Mouse (Mus musculus) liver, embryonic 12.5 days (tissue): ENCODE results near the gene Mrps36. TPM values are rescaled to one million over a fixed set of nuclear protein-coding genes. Genes with fewer than 3 reads are reported as not detected.
"Not testable (repeated sequence)": the region's sequence is repeated elsewhere in the genome, so short reads cannot be mapped to it uniquely, and the experiment has no call there.

Experiments used
- ATAC-seq: fragments of 200-750 bp; cut with Nextera tagmentation; 2 replicates; pipeline ENCODE4 v1.8.0; 2017; ENCODE audit warnings: moderate number of reproducible peaks, mild to moderate bottlenecking, moderate library complexity
- H3K27ac ChIP-seq: fragments of 300-500 bp; sonication (generic); 2 replicates; pipeline ENCODE4 v1.5.1; 2016; ENCODE audit warnings: mild to moderate bottlenecking
- H3K27me3 ChIP-seq: fragments of 300-500 bp; sonication (generic); replicated peaks from 2 replicates; pipeline ENCODE4 v1.6.1; 2016; ENCODE audit warnings: mild to moderate bottlenecking, moderate library complexity
- H3K36me3 ChIP-seq: fragments of 300-500 bp; sonication (generic); 2 replicates; pipeline ENCODE4 v1.6.1; 2016; ENCODE audit warnings: mild to moderate bottlenecking, moderate library complexity
- H3K4me1 ChIP-seq: fragments of 300-500 bp; sonication (generic); 2 replicates; pipeline ENCODE4 v1.6.1; 2016
- H3K4me2 ChIP-seq: fragments of 300-500 bp; sonication (generic); 2 replicates; pipeline ENCODE4 v1.6.1; 2016; ENCODE audit warnings: mild to moderate bottlenecking, moderate library complexity
- H3K4me3 ChIP-seq: fragments of 300-500 bp; sonication (generic); 2 replicates; pipeline ENCODE4 v1.5.1; 2016; ENCODE audit warnings: mild to moderate bottlenecking, moderate library complexity
- H3K9ac ChIP-seq: fragments of 300-500 bp; sonication (generic); 2 replicates; pipeline ENCODE4 v1.6.1; 2016; ENCODE audit warnings: mild to moderate bottlenecking, moderate library complexity
- H3K9me3 ChIP-seq: fragments of 300-500 bp; sonication (generic); replicated peaks from 2 replicates; pipeline ENCODE4 v1.6.1; 2016; ENCODE audit warnings: mild to moderate bottlenecking, moderate library complexity
- WGBS: fragments of 180-500 bp; shearing (Covaris S2); methylation state at CpG from one replicate; pipeline ENCODE4 v1.1.7; 2016; ENCODE audit not compliant: insufficient replicate concordance; 5-methylcytosine and 5-hydroxymethylcytosine counted together
- polyA plus RNA-seq: library from polyadenylated mRNA; unstranded; fragments of >200 nt; fragmentation: Nextera tagmentation; extraction: Ambion mirVana; gene quantifications from 2 replicates; pipeline ENCODE4 v1.2.1, GENCODE M21; 2016

The Mrps36 gene
- polyA plus RNA-seq = 174 and 179 TPM in 2 replicates

GRCm38 (mm10) chr13:100744036-100744744 is at the start of gene Mrps36:
TSS of gene Mrps36 (minus strand) at chr13:100744659.
- peak; percentile 90 for ATAC-seq
- peak within 1 kb of the TSS; percentile 79 for H3K4me2 ChIP-seq
- peak within 1 kb of the TSS; percentile 93 for H3K27ac ChIP-seq
- H3K36me3 ChIP-seq = peaks cover 13% of the 10 kb centered on the region
- peak within 1 kb of the TSS; percentile 85 for H3K4me3 ChIP-seq
- under 1% methylated on average over 52 of the region's 52 CpGs for WGBS
- peak within 1 kb of the TSS; percentile 86 for H3K9ac ChIP-seq
- H3K4me1 ChIP-seq = peaks cover 76% of the 10 kb centered on the region
- no peaks in the 10 kb centered on the region for H3K9me3 ChIP-seq
- no peaks in the 10 kb centered on the region for H3K27me3 ChIP-seq

GRCm38 (mm10) chr13:100789083-100789482 is 44.6 kb upstream of the Mrps36 start:
- Histone ChIP-seq H3K27ac (no peak overlapping the region), H3K4me1 (peaks cover 31% of the 10 kb centered on the region), H3K36me3 (peaks cover 14% of the 10 kb centered on the region), H3K9ac (no peak overlapping the region), H3K4me2 (no peak overlapping the region), H3K27me3 (no peaks in the 10 kb centered on the region), H3K9me3 (no peaks in the 10 kb centered on the region), H3K4me3 (no peak overlapping the region)
- WGBS = 76% methylated on average over 3 of the region's 3 CpGs
- ATAC-seq = no peak

- H3K4me1 ChIP-seq = peaks cover 41% of the 10 kb centered on the region
- not testable (repeated sequence) for H3K4me2 ChIP-seq, H3K27me3 ChIP-seq, H3K27ac ChIP-seq, H3K9me3 ChIP-seq, H3K4me3 ChIP-seq, H3K9ac ChIP-seq, ATAC-seq
- peaks cover 24% of the 10 kb centered on the region for H3K36me3 ChIP-seq
- 86% methylated on average over 13 of the region's 14 CpGs for WGBS
Measured at GRCm38 (mm10) chr13:100788057-100788456, 43.6 kb upstream of the Mrps36 start.

GRCm38 (mm10) chr13:100787316-100788010 is 43.0 kb upstream of the Mrps36 start:
- Histone ChIP-seq H3K4me1 (peaks cover 46% of the 10 kb centered on the region), H3K4me3 (no peak overlapping the region), H3K27ac (no peak overlapping the region), H3K36me3 (peaks cover 30% of the 10 kb centered on the region), H3K27me3 (no peaks in the 10 kb centered on the region), H3K9me3 (no peaks in the 10 kb centered on the region), H3K9ac (no peak overlapping the region), H3K4me2 (no peak overlapping the region)
- WGBS = 80% methylated on average over 6 of the region's 6 CpGs
- no peak for ATAC-seq

GRCm38 (mm10) chr13:100786414-100786867 is 42.0 kb upstream of the Mrps36 start, which contains the start of gene Ccnb1:
TSS of gene Ccnb1 (minus strand) at chr13:100786570.
- Histone ChIP-seq H3K9ac (peak within 1 kb of the TSS; percentile 90), H3K4me3 (peak within 1 kb of the TSS; percentile 86), H3K9me3 (no peaks in the 10 kb centered on the region), H3K4me2 (peak within 1 kb of the TSS; percentile 77), H3K27me3 (no peaks in the 10 kb centered on the region), H3K4me1 (peaks cover 54% of the 10 kb centered on the region), H3K27ac (peak within 1 kb of the TSS; percentile 92), H3K36me3 (peaks cover 40% of the 10 kb centered on the region)
- WGBS = under 1% methylated on average over 35 of the region's 35 CpGs
- ATAC-seq = peak; percentile 98

GRCm38 (mm10) chr13:100785806-100786413 is 41.5 kb upstream of the Mrps36 start:
- ATAC-seq = peak; percentile 20

GRCm38 (mm10) chr13:100777491-100777890 is 33.0 kb upstream of the Mrps36 start:
- H3K36me3 ChIP-seq = peaks cover 74% of the 10 kb centered on the region
- peaks cover 79% of the 10 kb centered on the region for H3K4me1 ChIP-seq
- peak; percentile 81 for ATAC-seq
- peak overlapping the region; percentile 86 for H3K27ac ChIP-seq
- peak overlapping the region; percentile 91 for H3K4me2 ChIP-seq
- H3K27me3 ChIP-seq = no peaks in the 10 kb centered on the region
- no peak overlapping the region for H3K9ac ChIP-seq
- no peak overlapping the region for H3K4me3 ChIP-seq
- 15% methylated on average over 3 of the region's 3 CpGs for WGBS
- H3K9me3 ChIP-seq = no peaks in the 10 kb centered on the region

More at GRCm38 (mm10) chr13:100785806-100786413, 41.5 kb upstream of the Mrps36 start:
- Histone ChIP-seq H3K9me3 (no peaks in the 10 kb centered on the region), H3K36me3 (peaks cover 45% of the 10 kb centered on the region), H3K9ac (peak overlapping the region; percentile 90), H3K4me1 (peaks cover 54% of the 10 kb centered on the region), H3K4me2 (peak overlapping the region; percentile 77), H3K4me3 (peak overlapping the region; percentile 86), H3K27ac (peak overlapping the region; percentile 92), H3K27me3 (no peaks in the 10 kb centered on the region)
- WGBS = 0% methylated on average over 30 of the region's 30 CpGs

- no peak for ATAC-seq
- Histone ChIP-seq H3K4me2 (peak overlapping the region; percentile 91), H3K9me3 (no peaks in the 10 kb centered on the region), H3K27ac (peak overlapping the region; percentile 86), H3K4me3 (no peak overlapping the region), H3K4me1 (peaks cover 79% of the 10 kb centered on the region), H3K9ac (peak overlapping the region; percentile 89; the same call in 1 of the 2 replicates), H3K36me3 (peaks cover 74% of the 10 kb centered on the region), H3K27me3 (no peaks in the 10 kb centered on the region)
- 51% methylated on average over 6 of the region's 6 CpGs for WGBS
Measured at GRCm38 (mm10) chr13:100776710-100777109, 32.3 kb upstream of the Mrps36 start.

- peaks cover 78% of the 10 kb centered on the region for H3K4me1 ChIP-seq
- H3K9me3 ChIP-seq = no peaks in the 10 kb centered on the region
- H3K4me2 ChIP-seq = peak overlapping the region; percentile 91
- peak overlapping the region; percentile 98 for H3K4me3 ChIP-seq
- peaks cover 74% of the 10 kb centered on the region for H3K36me3 ChIP-seq
- 13% methylated on average over 8 of the region's 8 CpGs for WGBS
- ATAC-seq = peak; percentile 1; the same call in 1 of the 2 replicates
- H3K27me3 ChIP-seq = no peaks in the 10 kb centered on the region
- H3K27ac ChIP-seq = peak overlapping the region; percentile 86
- H3K9ac ChIP-seq = peak overlapping the region; percentile 89
Measured at GRCm38 (mm10) chr13:100776056-100776419, 31.6 kb upstream of the Mrps36 start.

- H3K36me3 ChIP-seq = peaks cover 74% of the 10 kb centered on the region
- H3K9ac ChIP-seq = peak within 1 kb of the TSS; percentile 89
- under 1% methylated on average over 46 of the region's 46 CpGs for WGBS
- H3K9me3 ChIP-seq = no peaks in the 10 kb centered on the region
- peak within 1 kb of the TSS; percentile 86 for H3K27ac ChIP-seq
- peak within 1 kb of the TSS; percentile 98 for H3K4me3 ChIP-seq
- H3K27me3 ChIP-seq = no peaks in the 10 kb centered on the region
- peak within 1 kb of the TSS; percentile 91 for H3K4me2 ChIP-seq
- peaks cover 76% of the 10 kb centered on the region for H3K4me1 ChIP-seq
- ATAC-seq = peak; percentile 81
Measured at GRCm38 (mm10) chr13:100775252-100776055, 31.0 kb upstream of the Mrps36 start, which contains the start of gene Cenph. TSS of gene Cenph (minus strand) at chr13:100775899.

GRCm38 (mm10) chr13:100774704-100775103 is 30.2 kb upstream of the Mrps36 start:
- Histone ChIP-seq H3K4me1 (peaks cover 69% of the 10 kb centered on the region), H3K4me2 (peak overlapping the region; percentile 91), H3K36me3 (peaks cover 74% of the 10 kb centered on the region), H3K27me3 (no peaks in the 10 kb centered on the region), H3K27ac (peak overlapping the region; percentile 86), H3K9me3 (no peaks in the 10 kb centered on the region), H3K9ac (peak overlapping the region; percentile 89), H3K4me3 (peak overlapping the region; percentile 98)
- no peak for ATAC-seq
